ENCODE assay signal across 11 mouse cellular contexts in the genomic region with DNA sequence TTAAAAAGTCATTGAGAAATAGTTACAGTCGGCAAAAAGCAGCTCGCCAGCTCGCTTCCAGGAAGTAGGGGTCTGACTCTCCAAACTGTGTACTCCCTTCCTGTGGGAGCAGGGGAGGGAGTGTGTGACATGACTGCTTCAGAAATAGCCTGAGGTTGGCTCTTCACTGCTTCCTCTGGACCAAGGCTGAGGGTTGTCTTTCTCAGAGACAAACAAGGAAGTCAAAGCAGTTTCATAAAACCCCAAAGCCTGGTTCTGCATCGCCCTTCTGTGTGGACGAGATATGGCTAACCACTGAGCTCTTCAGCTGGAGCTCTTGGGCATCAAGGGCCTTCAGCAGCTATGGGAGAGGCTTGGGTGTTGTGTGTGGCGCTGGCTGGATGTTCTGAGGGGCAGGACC.
DNase-seq lines count a peak whose midpoint lies in the region; ATAC-seq and TF ChIP-seq lines count a peak whose summit lies in the region.
"Had no signal": no experiment of that assay in that cellular context is flagged by ENCODE, and none has a peak within 500 bp of the region (broad histone marks: within the 10 kb centered on the region; RNA-seq: fewer than 3 reads in every experiment).

No protein-coding gene starts in this region.

- TF ChIP-seq CTCF in lung, postnatal 0 days (IDR thresholded peaks at IDR 0.05): no peak
- TF ChIP-seq CTCF in heart, postnatal 0 days (IDR thresholded peaks at IDR 0.05; ENCODE audit: low read depth): no peak

- no peaks in the 10 kb centered on the region for H3K9me3 ChIP-seq in heart, embryonic 10.5 days
- H3K9me3 ChIP-seq in lung, postnatal 0 days (ENCODE audit: low read length): no peaks in the 10 kb centered on the region
- H3K9me3 ChIP-seq in heart, postnatal 0 days (replicated peaks; ENCODE audit: control insufficient read depth, low read length): no peaks in the 10 kb centered on the region
- H3K9me3 ChIP-seq: forebrain, embryonic 13.5 days; lung, embryonic 15.5 days had no signal

- no peak for TF ChIP-seq EP300 in lung, postnatal 0 days (IDR thresholded peaks at IDR 0.05)
- no peak for TF ChIP-seq EP300 in heart, postnatal 0 days (IDR thresholded peaks at IDR 0.05; ENCODE audit: low read depth)

- ATAC-seq in lung, postnatal 0 days: no peak
- ATAC-seq in heart, postnatal 0 days (ENCODE audit: insufficient read depth, low read depth): no peak
- ATAC-seq: forebrain, embryonic 13.5 days had no signal

- H3K27me3 ChIP-seq in heart, embryonic 10.5 days (ENCODE audit: insufficient read depth, poor library complexity, severe bottlenecking): no peaks in the 10 kb centered on the region
- H3K27me3 ChIP-seq in lung, postnatal 0 days (replicated peaks; ENCODE audit: insufficient read depth, low read length): no peaks in the 10 kb centered on the region
- no peaks in the 10 kb centered on the region for H3K27me3 ChIP-seq in heart, postnatal 0 days (ENCODE audit: control insufficient read depth, insufficient read depth, low read length)
- no peaks in the 10 kb centered on the region for H3K27me3 ChIP-seq in splenic B cell, adult 2 months (ENCODE audit: control insufficient read depth, insufficient read depth, low read length, poor library complexity, severe bottlenecking)
- H3K27me3 ChIP-seq: forebrain, embryonic 13.5 days; lung, embryonic 15.5 days had no signal

- H3K4me2 ChIP-seq in lung, postnatal 0 days (replicated peaks; ENCODE audit: low read depth, low read length): no peak overlapping the region
- no peak overlapping the region for H3K4me2 ChIP-seq in heart, postnatal 0 days (ENCODE audit: low read depth, low read length)
- H3K4me2 ChIP-seq: forebrain, embryonic 13.5 days; lung, embryonic 15.5 days had no signal

- DNase-seq in heart, adult 11 months: peak; percentile 98
- no peak for DNase-seq in heart, embryonic 10.5 days (ENCODE audit: low spot score)
- DNase-seq in lung, postnatal 0 days (ENCODE audit: low spot score): peak; percentile 39
- no peak for DNase-seq in lung, adult 18-20 months
- no peak for DNase-seq in heart, postnatal 0 days (ENCODE audit: low spot score)
- DNase-seq in splenic B cell, adult 2 months (ENCODE audit: low read depth, low spot score): peak; percentile 43
- DNase-seq in Muller cell, postnatal 12 days (ENCODE audit: inconsistent ontology term): no peak
- no peak for DNase-seq in spleen, postnatal 14 days (ENCODE audit: low spot score in 2 of 2)
- DNase-seq: thymus, postnatal 36 days had no signal

- H3K27ac ChIP-seq in heart, embryonic 10.5 days: no peak overlapping the region
- no peak overlapping the region for H3K27ac ChIP-seq in lung, postnatal 0 days (ENCODE audit: low read length)
- peak overlapping the region; percentile 46 for H3K27ac ChIP-seq in heart, postnatal 0 days (ENCODE audit: low read depth)
- H3K27ac ChIP-seq: forebrain, embryonic 13.5 days; lung, embryonic 15.5 days had no signal

- WGBS in heart, embryonic 10.5 days: 83% methylated on average over 6 of the region's 6 CpGs
- WGBS in lung, postnatal 0 days: 66% methylated on average over 6 of the region's 6 CpGs
- WGBS in heart, postnatal 0 days: 74% methylated on average over 6 of the region's 6 CpGs

- no peak overlapping the region for H3K4me3 ChIP-seq in heart, embryonic 10.5 days
- no peak overlapping the region for H3K4me3 ChIP-seq in lung, postnatal 0 days (ENCODE audit: low read depth, low read length)
- H3K4me3 ChIP-seq in heart, postnatal 0 days (ENCODE audit: low read depth, low read length): no peak overlapping the region
- H3K4me3 ChIP-seq: forebrain, embryonic 13.5 days; lung, embryonic 15.5 days had no signal

- H3K9ac ChIP-seq in lung, postnatal 0 days (replicated peaks; ENCODE audit: low read depth): no peak overlapping the region
- no peak overlapping the region for H3K9ac ChIP-seq in heart, postnatal 0 days (replicated peaks; ENCODE audit: low read depth, low read length)
- H3K9ac ChIP-seq: forebrain, embryonic 13.5 days; lung, embryonic 15.5 days had no signal

- peaks cover 10% of the 10 kb centered on the region for H3K4me1 ChIP-seq in heart, embryonic 10.5 days
- peaks cover 4% of the 10 kb centered on the region; the same call in 1 of the 2 replicates for H3K4me1 ChIP-seq in lung, postnatal 0 days (ENCODE audit: insufficient read depth, low read depth, low read length)
- H3K4me1 ChIP-seq in heart, postnatal 0 days (ENCODE audit: control insufficient read depth, insufficient read depth): no peaks in the 10 kb centered on the region
- H3K4me1 ChIP-seq: forebrain, embryonic 13.5 days had no signal

- no peaks in the 10 kb centered on the region for H3K36me3 ChIP-seq in heart, embryonic 10.5 days
- no peaks in the 10 kb centered on the region for H3K36me3 ChIP-seq in lung, postnatal 0 days (ENCODE audit: insufficient read depth, low read length)
- H3K36me3 ChIP-seq in heart, postnatal 0 days (replicated peaks; ENCODE audit: control insufficient read depth, insufficient read depth, low read length): no peaks in the 10 kb centered on the region
- no peaks in the 10 kb centered on the region for H3K36me3 ChIP-seq in splenic B cell, adult 2 months (ENCODE audit: control insufficient read depth, insufficient read depth, low read length, poor library complexity, severe bottlenecking)
- H3K36me3 ChIP-seq: lung, embryonic 15.5 days had no signal

Comparison
In these comparisons a context has a peak if more than half of its experiments do, and no peak if none do; other contexts are left out.
1. DNase-seq: peak in heart, adult 11 months (single experiment), lung, postnatal 0 days (single experiment) and splenic B cell, adult 2 months (single experiment); none in heart, embryonic 10.5 days (single experiment), lung, adult 18-20 months (0 of 2), heart, postnatal 0 days (single experiment), Muller cell, postnatal 12 days (single experiment) and spleen, postnatal 14 days (0 of 2).